Mouse (Mus musculus) midbrain, embryonic 15.5 days (tissue): Measurements from ENCODE around the gene Ankrd10. TPM values are rescaled to one million over a fixed set of nuclear protein-coding genes. Genes with fewer than 3 reads are reported as not detected.

Experiments used
- ATAC-seq: fragments of 200-750 bp; cut with Nextera tagmentation; replicated peaks from 2 replicates; pipeline ENCODE4 v1.8.0; 2017; ENCODE audit warnings: moderate TSS enrichment
- H3K27ac ChIP-seq: fragments of 300-500 bp; sonication (generic); 2 replicates; pipeline ENCODE4 v1.5.1; 2015; ENCODE audit warnings: mild to moderate bottlenecking, inconsistent platforms
- H3K27me3 ChIP-seq: fragments of 300-500 bp; sonication (generic); replicated peaks from 2 replicates; pipeline ENCODE4 v1.6.1; 2015; ENCODE audit warnings: inconsistent platforms
- H3K36me3 ChIP-seq: fragments of 300-500 bp; sonication (generic); replicated peaks from 2 replicates; pipeline ENCODE4 v1.6.1; 2015; ENCODE audit warnings: inconsistent platforms
- H3K4me1 ChIP-seq: fragments of 300-500 bp; sonication (generic); 2 replicates; pipeline ENCODE4 v1.6.1; 2015; ENCODE audit warnings: inconsistent platforms
- H3K4me2 ChIP-seq: fragments of 300-500 bp; sonication (generic); 2 replicates; pipeline ENCODE4 v1.6.1; 2015; ENCODE audit warnings: inconsistent platforms, mild to moderate bottlenecking, moderate library complexity
- H3K4me3 ChIP-seq: fragments of 300-500 bp; sonication (generic); 2 replicates; pipeline ENCODE4 v1.5.1; 2015; ENCODE audit warnings: mild to moderate bottlenecking, inconsistent platforms
- H3K9ac ChIP-seq: fragments of 300-500 bp; sonication (generic); 2 replicates; pipeline ENCODE4 v1.6.1; 2015; ENCODE audit warnings: mild to moderate bottlenecking, inconsistent platforms
- H3K9me3 ChIP-seq: fragments of 300-500 bp; sonication (generic); 2 replicates; pipeline ENCODE4 v1.6.1; 2016; ENCODE audit warnings: inconsistent platforms
- WGBS: fragments of 180-500 bp; shearing (Covaris S2); methylation state at CpG from one replicate; pipeline ENCODE4 v1.1.7; 2015; ENCODE audit warnings: mixed read lengths; 5-methylcytosine and 5-hydroxymethylcytosine counted together
- polyA plus RNA-seq: library from polyadenylated mRNA; unstranded; fragments of >200 nt; fragmentation: Nextera tagmentation; extraction: Ambion mirVana; gene quantifications from 2 replicates; pipeline ENCODE4 v1.2.1, GENCODE M21; 2015

Gene Ankrd10
- polyA plus RNA-seq, 1 experiment from 2014 or later: 98.4 TPM

- no peaks in the 10 kb centered on the region for H3K9me3 ChIP-seq
- H3K27ac ChIP-seq: no peak overlapping the region
- 68% methylated on average over 7 of the region's 7 CpGs for WGBS
- H3K9ac ChIP-seq: no peak overlapping the region
- peaks cover 35% of the 10 kb centered on the region for H3K4me1 ChIP-seq
- 0 out of 2 replicates have a peak, but pooled peaks cover 8% of the 10 kb centered on the region for H3K36me3 ChIP-seq
- H3K4me3 ChIP-seq: peak overlapping the region; percentile 89
- no peak for ATAC-seq
- peak overlapping the region; percentile 82 for H3K4me2 ChIP-seq
- H3K27me3 ChIP-seq: no peaks in the 10 kb centered on the region
Observed at GRCm38 (mm10) chr8:11633414-11633813, 2.1 kb downstream of the Ankrd10 start.

GRCm38 (mm10) chr8:11632406-11632805 is 3.2 kb downstream of the Ankrd10 start:
- 31% methylated on average over 2 of the region's 2 CpGs for WGBS
- no peak overlapping the region for H3K27ac ChIP-seq
- no peaks in the 10 kb centered on the region for H3K27me3 ChIP-seq
- H3K9ac ChIP-seq: no peak overlapping the region
- H3K4me1 ChIP-seq: peaks cover 35% of the 10 kb centered on the region
- ATAC-seq: no peak
- H3K4me2 ChIP-seq: 0 out of 2 replicates have a peak overlapping the region, but pooled peaks have one; percentile 82
- H3K4me3 ChIP-seq: no peak overlapping the region
- no peaks in the 10 kb centered on the region for H3K9me3 ChIP-seq
- H3K36me3 ChIP-seq: 0 out of 2 replicates have a peak, but pooled peaks cover 13% of the 10 kb centered on the region

- no peak overlapping the region for H3K27ac ChIP-seq
- no peak overlapping the region for H3K4me2 ChIP-seq
- 89% methylated on average over 5 of the region's 5 CpGs for WGBS
- H3K4me3 ChIP-seq: no peak overlapping the region
- H3K4me1 ChIP-seq: peaks cover 26% of the 10 kb centered on the region
- no peak overlapping the region for H3K9ac ChIP-seq
- peaks cover 19% of the 10 kb centered on the region for H3K36me3 ChIP-seq
- no peaks in the 10 kb centered on the region for H3K27me3 ChIP-seq
- no peak for ATAC-seq
- H3K9me3 ChIP-seq: no peaks in the 10 kb centered on the region
Observed at GRCm38 (mm10) chr8:11629206-11629605, 6.4 kb downstream of the Ankrd10 start.

GRCm38 (mm10) chr8:11628506-11629132 is 6.9 kb downstream of the Ankrd10 start:
- no peak overlapping the region for H3K27ac ChIP-seq
- no peak overlapping the region for H3K9ac ChIP-seq
- no peaks in the 10 kb centered on the region for H3K27me3 ChIP-seq
- H3K4me3 ChIP-seq: no peak overlapping the region
- H3K36me3 ChIP-seq: peaks cover 19% of the 10 kb centered on the region
- no peak overlapping the region for H3K4me2 ChIP-seq
- H3K4me1 ChIP-seq: peaks cover 20% of the 10 kb centered on the region
- ATAC-seq: no peak
- WGBS: 87% methylated on average over 7 of the region's 7 CpGs
- no peaks in the 10 kb centered on the region for H3K9me3 ChIP-seq

- no peak for ATAC-seq
- Histone ChIP-seq H3K4me3 (no peak overlapping the region), H3K9ac (no peak overlapping the region), H3K27me3 (no peaks in the 10 kb centered on the region), H3K9me3 (no peaks in the 10 kb centered on the region), H3K4me2 (no peak overlapping the region), H3K36me3 (peaks cover 19% of the 10 kb centered on the region), H3K27ac (no peak overlapping the region), H3K4me1 (peaks cover 11% of the 10 kb centered on the region)
- WGBS: 87% methylated on average over 9 of the region's 9 CpGs
Observed at GRCm38 (mm10) chr8:11627717-11628116, 7.8 kb downstream of the Ankrd10 start.

- Histone ChIP-seq H3K27me3 (no peaks in the 10 kb centered on the region), H3K9me3 (no peaks in the 10 kb centered on the region), H3K4me2 (no peak overlapping the region), H3K9ac (no peak overlapping the region), H3K4me1 (no peaks in the 10 kb centered on the region), H3K4me3 (no peak overlapping the region), H3K27ac (no peak overlapping the region), H3K36me3 (peaks cover 18% of the 10 kb centered on the region)
- 95% methylated on average over 4 of the region's 4 CpGs for WGBS
- ATAC-seq: no peak
Observed at GRCm38 (mm10) chr8:11625084-11625483, 10.5 kb downstream of the Ankrd10 start.

- peaks cover 33% of the 10 kb centered on the region for H3K36me3 ChIP-seq
- H3K4me3 ChIP-seq: no peak overlapping the region
- H3K27ac ChIP-seq: no peak overlapping the region
- H3K9me3 ChIP-seq: no peaks in the 10 kb centered on the region
- no peaks in the 10 kb centered on the region for H3K27me3 ChIP-seq
- H3K4me1 ChIP-seq: no peaks in the 10 kb centered on the region
- no peak for ATAC-seq
- 90% methylated on average over 3 of the region's 3 CpGs for WGBS
- H3K9ac ChIP-seq: no peak overlapping the region
- no peak overlapping the region for H3K4me2 ChIP-seq
Observed at GRCm38 (mm10) chr8:11619091-11619490, 16.5 kb downstream of the Ankrd10 start.

GRCm38 (mm10) chr8:11618063-11618462 is 17.5 kb downstream of the Ankrd10 start:
- H3K27ac ChIP-seq: no peak overlapping the region
- no peaks in the 10 kb centered on the region for H3K9me3 ChIP-seq
- no peaks in the 10 kb centered on the region for H3K4me1 ChIP-seq
- ATAC-seq: no peak
- H3K36me3 ChIP-seq: peaks cover 38% of the 10 kb centered on the region
- H3K27me3 ChIP-seq: no peaks in the 10 kb centered on the region
- H3K4me3 ChIP-seq: no peak overlapping the region
- 84% methylated on average over 2 of the region's 2 CpGs for WGBS
- no peak overlapping the region for H3K9ac ChIP-seq
- no peak overlapping the region for H3K4me2 ChIP-seq

- no peak for ATAC-seq
- Histone ChIP-seq H3K4me3 (no peak overlapping the region), H3K27me3 (no peaks in the 10 kb centered on the region), H3K36me3 (peaks cover 46% of the 10 kb centered on the region), H3K4me1 (no peaks in the 10 kb centered on the region), H3K9me3 (no peaks in the 10 kb centered on the region), H3K4me2 (no peak overlapping the region), H3K27ac (no peak overlapping the region), H3K9ac (no peak overlapping the region)
- 9% methylated on average over 1 of the region's 1 CpGs for WGBS
Observed at GRCm38 (mm10) chr8:11616294-11616693, 19.3 kb downstream of the Ankrd10 start.

GRCm38 (mm10) chr8:11614126-11614835 is 21.3 kb downstream of the Ankrd10 start:
- no peak overlapping the region for H3K4me2 ChIP-seq
- 81% methylated on average over 6 of the region's 6 CpGs for WGBS
- no peak for ATAC-seq
- H3K9ac ChIP-seq: no peak overlapping the region
- no peaks in the 10 kb centered on the region for H3K9me3 ChIP-seq
- peaks cover 41% of the 10 kb centered on the region for H3K36me3 ChIP-seq
- H3K27ac ChIP-seq: no peak overlapping the region
- no peaks in the 10 kb centered on the region for H3K4me1 ChIP-seq
- no peak overlapping the region for H3K4me3 ChIP-seq
- no peaks in the 10 kb centered on the region for H3K27me3 ChIP-seq

- no peak for ATAC-seq
- H3K9me3 ChIP-seq: no peaks in the 10 kb centered on the region
- no peaks in the 10 kb centered on the region for H3K27me3 ChIP-seq
- no peak overlapping the region for H3K27ac ChIP-seq
- no peak overlapping the region for H3K4me2 ChIP-seq
- no peaks in the 10 kb centered on the region for H3K4me1 ChIP-seq
- 97% methylated on average over 9 of the region's 9 CpGs for WGBS
- no peak overlapping the region for H3K9ac ChIP-seq
- peaks cover 22% of the 10 kb centered on the region; the same call in 1 of the 2 replicates for H3K36me3 ChIP-seq
- H3K4me3 ChIP-seq: no peak overlapping the region
Observed at GRCm38 (mm10) chr8:11608848-11609247, 26.7 kb downstream of the Ankrd10 start.

- ATAC-seq: 0 out of 2 replicates have a peak, but pooled peaks have one; percentile 30
- 44% methylated on average over 14 of the region's 14 CpGs for WGBS
Observed at GRCm38 (mm10) chr8:11602006-11602680, 33.4 kb downstream of the Ankrd10 start.

More at GRCm38 (mm10) chr8:11602006-11602680, 33.4 kb downstream of the Ankrd10 start:
- no peak overlapping the region for H3K4me2 ChIP-seq
- no peak overlapping the region for H3K9ac ChIP-seq
- H3K27ac ChIP-seq: no peak overlapping the region
- no peaks in the 10 kb centered on the region for H3K4me1 ChIP-seq
- H3K4me3 ChIP-seq: no peak overlapping the region
- no peaks in the 10 kb centered on the region for H3K27me3 ChIP-seq
- H3K9me3 ChIP-seq: no peaks in the 10 kb centered on the region
- no peaks in the 10 kb centered on the region; the same call in 1 of the 2 replicates for H3K36me3 ChIP-seq
